Mouse (Mus musculus) forebrain, embryonic 13.5 days (tissue): ENCODE measurements around the gene Eif4a2. TPM values are rescaled to one million over a fixed set of nuclear protein-coding genes. Genes with fewer than 3 reads are reported as not detected.
"Not testable (repeated sequence)": the region's sequence is repeated elsewhere in the genome, so short reads cannot be mapped to it uniquely, and the experiment has no call there.

Source experiments
- ATAC-seq: fragments of 200-750 bp; cut with Nextera tagmentation; 2 replicates; pipeline ENCODE4 v1.8.0; 2017
- H3K27ac ChIP-seq: fragments of 300-500 bp; sonication (generic); 2 replicates; pipeline ENCODE4 v1.5.1; 2015; ENCODE audit warnings: inconsistent platforms, mild to moderate bottlenecking, moderate library complexity
- H3K27me3 ChIP-seq: fragments of 300-500 bp; sonication (generic); 2 replicates; pipeline ENCODE4 v1.6.1; 2015; ENCODE audit warnings: mild to moderate bottlenecking, inconsistent platforms
- H3K36me3 ChIP-seq: fragments of 300-500 bp; sonication (generic); 2 replicates; pipeline ENCODE4 v1.6.1; 2015; ENCODE audit warnings: mild to moderate bottlenecking, inconsistent platforms; ENCODE audit not compliant: poor library complexity, severe bottlenecking
- H3K4me1 ChIP-seq: fragments of 300-500 bp; sonication (generic); 2 replicates; pipeline ENCODE4 v1.6.1; 2015; ENCODE audit warnings: inconsistent platforms
- H3K4me2 ChIP-seq: fragments of 300-500 bp; sonication (generic); 2 replicates; pipeline ENCODE4 v1.6.1; 2015; ENCODE audit warnings: inconsistent platforms, mild to moderate bottlenecking, moderate library complexity
- H3K4me3 ChIP-seq: fragments of 300-500 bp; sonication (generic); 2 replicates; pipeline ENCODE4 v1.5.1; 2015; ENCODE audit warnings: mild to moderate bottlenecking, inconsistent platforms
- H3K9ac ChIP-seq: fragments of 300-500 bp; sonication (generic); 2 replicates; pipeline ENCODE4 v1.6.1; 2015; ENCODE audit warnings: mild to moderate bottlenecking, inconsistent platforms
- H3K9me3 ChIP-seq: fragments of 300-500 bp; sonication (generic); replicated peaks from 2 replicates; pipeline ENCODE4 v1.6.1; 2016; ENCODE audit warnings: inconsistent platforms
- WGBS: fragments of 180-500 bp; shearing (Covaris S2); methylation state at CpG from one replicate; pipeline ENCODE4 v1.1.7; 2015; 5-methylcytosine and 5-hydroxymethylcytosine counted together
- polyA plus RNA-seq: library from polyadenylated mRNA; unstranded; fragments of >200 nt; fragmentation: Nextera tagmentation; extraction: Ambion mirVana; gene quantifications from 2 replicates; pipeline ENCODE4 v1.2.1, GENCODE M21; 2015

Gene Eif4a2
- polyA plus RNA-seq, result 229 and 252 TPM in 2 replicates

- Histone ChIP-seq H3K36me3 (peaks cover 36% of the 10 kb centered on the region), H3K4me1 (peaks cover 38% of the 10 kb centered on the region), H3K27ac (peak within 1 kb of the TSS; percentile 94), H3K4me3 (peak within 1 kb of the TSS; percentile 98), H3K9me3 (no peaks in the 10 kb centered on the region), H3K27me3 (peaks cover 7% of the 10 kb centered on the region), H3K9ac (peak within 1 kb of the TSS; percentile 100), H3K4me2 (peak within 1 kb of the TSS; percentile 87)
- peak; percentile 92 for ATAC-seq
- WGBS, result under 1% methylated on average over 71 of the region's 71 CpGs
These were observed at the start of gene Eif4a2 for GRCm38 (mm10) chr16:23107231-23107942. Gene Eif4a2, plus strand, starts transcription at chr16:23107444.

GRCm38 (mm10) chr16:23057668-23058447 is 49.4 kb upstream of the Eif4a2 start, which contains the start of gene Kng1:
Gene Kng1, plus strand, starts transcription at chr16:23057865.
- ATAC-seq, H3K27me3 ChIP-seq, H3K9ac ChIP-seq, H3K36me3 ChIP-seq, H3K4me1 ChIP-seq, H3K27ac ChIP-seq, H3K9me3 ChIP-seq, H3K4me2 ChIP-seq, H3K4me3 ChIP-seq: not testable (repeated sequence)
- 90% methylated on average over 1 of the region's 1 CpGs for WGBS

GRCm38 (mm10) chr16:23059630-23060029 is 47.6 kb upstream of the Eif4a2 start:
- not testable (repeated sequence) for H3K4me3 ChIP-seq, H3K27ac ChIP-seq, H3K9ac ChIP-seq, H3K4me2 ChIP-seq, ATAC-seq, H3K9me3 ChIP-seq, H3K36me3 ChIP-seq, H3K4me1 ChIP-seq, H3K27me3 ChIP-seq
- 57% methylated on average over 4 of the region's 4 CpGs for WGBS

- not testable (repeated sequence) for ATAC-seq
- 79% methylated on average over 5 of the region's 5 CpGs for WGBS
These were observed 46.4 kb upstream of the Eif4a2 start for GRCm38 (mm10) chr16:23060781-23061325.

GRCm38 (mm10) chr16:23077516-23077915 is 29.7 kb upstream of the Eif4a2 start:
- not testable (repeated sequence) for H3K27me3 ChIP-seq, H3K4me2 ChIP-seq, ATAC-seq, H3K9ac ChIP-seq, H3K4me3 ChIP-seq, H3K36me3 ChIP-seq, H3K27ac ChIP-seq, H3K4me1 ChIP-seq, H3K9me3 ChIP-seq
- WGBS, result 93% methylated on average over 6 of the region's 6 CpGs

More at GRCm38 (mm10) chr16:23060781-23061325, 46.4 kb upstream of the Eif4a2 start:
- H3K4me1 ChIP-seq, H3K9me3 ChIP-seq, H3K4me2 ChIP-seq, H3K27me3 ChIP-seq, H3K36me3 ChIP-seq, H3K27ac ChIP-seq, H3K4me3 ChIP-seq, H3K9ac ChIP-seq: not testable (repeated sequence)

GRCm38 (mm10) chr16:23087159-23087558 is 20.1 kb upstream of the Eif4a2 start:
- ATAC-seq, H3K27me3 ChIP-seq: not testable (repeated sequence)
- 87% methylated on average over 8 of the region's 8 CpGs for WGBS

GRCm38 (mm10) chr16:23087712-23088111 is 19.5 kb upstream of the Eif4a2 start:
- not testable (repeated sequence) for ATAC-seq, H3K4me3 ChIP-seq, H3K27me3 ChIP-seq, H3K9me3 ChIP-seq, H3K9ac ChIP-seq, H3K4me2 ChIP-seq, H3K36me3 ChIP-seq, H3K4me1 ChIP-seq, H3K27ac ChIP-seq
- 52% methylated on average over 4 of the region's 4 CpGs for WGBS

More at GRCm38 (mm10) chr16:23087159-23087558, 20.1 kb upstream of the Eif4a2 start:
- not testable (repeated sequence) for H3K9me3 ChIP-seq, H3K4me1 ChIP-seq, H3K36me3 ChIP-seq, H3K27ac ChIP-seq, H3K9ac ChIP-seq, H3K4me3 ChIP-seq, H3K4me2 ChIP-seq

GRCm38 (mm10) chr16:23088491-23088890 is 18.8 kb upstream of the Eif4a2 start:
- H3K4me3 ChIP-seq, H3K4me2 ChIP-seq: not testable (repeated sequence)
- 88% methylated on average over 1 of the region's 1 CpGs for WGBS

GRCm38 (mm10) chr16:23091345-23091744 is 15.9 kb upstream of the Eif4a2 start:
- not testable (repeated sequence) for H3K27me3 ChIP-seq, ATAC-seq, H3K27ac ChIP-seq, H3K4me1 ChIP-seq, H3K9ac ChIP-seq, H3K4me3 ChIP-seq, H3K36me3 ChIP-seq, H3K4me2 ChIP-seq, H3K9me3 ChIP-seq

More at GRCm38 (mm10) chr16:23088491-23088890, 18.8 kb upstream of the Eif4a2 start:
- H3K27ac ChIP-seq, H3K36me3 ChIP-seq, ATAC-seq, H3K27me3 ChIP-seq, H3K4me1 ChIP-seq, H3K9me3 ChIP-seq, H3K9ac ChIP-seq: not testable (repeated sequence)

GRCm38 (mm10) chr16:23093321-23093953 is 13.8 kb upstream of the Eif4a2 start:
- no peaks in the 10 kb centered on the region for H3K36me3 ChIP-seq
- H3K4me3 ChIP-seq, result no peak overlapping the region
- H3K27ac ChIP-seq, result no peak overlapping the region
- 82% methylated on average over 13 of the region's 13 CpGs for WGBS
- H3K27me3 ChIP-seq, result no peaks in the 10 kb centered on the region
- no peak overlapping the region for H3K4me2 ChIP-seq
- no peak overlapping the region for H3K9ac ChIP-seq
- no peaks in the 10 kb centered on the region for H3K9me3 ChIP-seq
- no peaks in the 10 kb centered on the region for H3K4me1 ChIP-seq
- no peak for ATAC-seq

- no peaks in the 10 kb centered on the region for H3K4me1 ChIP-seq
- H3K4me2 ChIP-seq, result no peak overlapping the region
- no peak for ATAC-seq
- H3K27ac ChIP-seq, result no peak overlapping the region
- H3K4me3 ChIP-seq, result no peak overlapping the region
- 94% methylated on average over 6 of the region's 6 CpGs for WGBS
- H3K27me3 ChIP-seq, result no peaks in the 10 kb centered on the region
- H3K36me3 ChIP-seq, result no peaks in the 10 kb centered on the region
- no peak overlapping the region for H3K9ac ChIP-seq
- no peaks in the 10 kb centered on the region for H3K9me3 ChIP-seq
These were observed 13.1 kb upstream of the Eif4a2 start for GRCm38 (mm10) chr16:23094136-23094535.

GRCm38 (mm10) chr16:23095581-23095980 is 11.7 kb upstream of the Eif4a2 start:
- not testable (repeated sequence) for H3K4me2 ChIP-seq, H3K9me3 ChIP-seq, H3K27me3 ChIP-seq, H3K36me3 ChIP-seq, H3K4me1 ChIP-seq, H3K4me3 ChIP-seq, H3K27ac ChIP-seq, ATAC-seq, H3K9ac ChIP-seq
- 91% methylated on average over 5 of the region's 5 CpGs for WGBS
